Mouse (Mus musculus) heart, embryonic 13.5 days (tissue): ENCODE data around the gene Dusp1. TPM values are rescaled to one million over a fixed set of nuclear protein-coding genes. Genes with fewer than 3 reads are reported as not detected.

ENCODE experiments used
- ATAC-seq: fragments of 200-750 bp; cut with Nextera tagmentation; 2 replicates; pipeline ENCODE4 v1.8.0; 2017; ENCODE audit warnings: moderate TSS enrichment; ENCODE audit not compliant: insufficient number of reproducible peaks, low FRiP score, low TSS enrichment; ENCODE audit errors: extremely low read depth
- H3K27ac ChIP-seq: fragments of 300-500 bp; sonication (generic); replicated peaks from 2 replicates; pipeline ENCODE4 v1.5.1; 2015; ENCODE audit warnings: moderate library complexity, mild to moderate bottlenecking, inconsistent platforms
- H3K27me3 ChIP-seq: fragments of 300-500 bp; sonication (generic); replicated peaks from 2 replicates; pipeline ENCODE4 v1.6.1; 2015; ENCODE audit warnings: mild to moderate bottlenecking, inconsistent platforms
- H3K36me3 ChIP-seq: fragments of 300-500 bp; sonication (generic); 2 replicates; pipeline ENCODE4 v1.6.1; 2015; ENCODE audit warnings: mild to moderate bottlenecking, inconsistent platforms
- H3K4me1 ChIP-seq: fragments of 300-500 bp; sonication (generic); 2 replicates; pipeline ENCODE4 v1.6.1; 2015; ENCODE audit warnings: inconsistent platforms
- H3K4me2 ChIP-seq: fragments of 300-500 bp; sonication (generic); 2 replicates; pipeline ENCODE4 v1.6.1; 2015; ENCODE audit warnings: inconsistent platforms, mild to moderate bottlenecking, moderate library complexity
- H3K4me3 ChIP-seq: fragments of 300-500 bp; sonication (generic); 2 replicates; pipeline ENCODE4 v1.5.1; 2015; ENCODE audit warnings: moderate library complexity, mild to moderate bottlenecking, inconsistent platforms
- H3K9ac ChIP-seq: fragments of 300-500 bp; sonication (generic); 2 replicates; pipeline ENCODE4 v1.6.1; 2015; ENCODE audit warnings: inconsistent platforms, mild to moderate bottlenecking, moderate library complexity
- H3K9me3 ChIP-seq: fragments of 300-500 bp; sonication (generic); 2 replicates; pipeline ENCODE4 v1.6.1; 2016; ENCODE audit warnings: inconsistent platforms
- WGBS: fragments of 180-500 bp; shearing (Covaris S2); methylation state at CpG from one replicate; pipeline ENCODE4 v1.1.7; 2015; ENCODE audit warnings: mixed read lengths; 5-methylcytosine and 5-hydroxymethylcytosine counted together
- polyA plus RNA-seq: library from polyadenylated mRNA; unstranded; fragments of >200 nt; fragmentation: Nextera tagmentation; extraction: Ambion mirVana; gene quantifications from 2 replicates; pipeline ENCODE4 v1.2.1, GENCODE M21; 2015

The Dusp1 gene
- polyA plus RNA-seq, 1 experiment from 2014 or later: 32.8 TPM

DNA sequence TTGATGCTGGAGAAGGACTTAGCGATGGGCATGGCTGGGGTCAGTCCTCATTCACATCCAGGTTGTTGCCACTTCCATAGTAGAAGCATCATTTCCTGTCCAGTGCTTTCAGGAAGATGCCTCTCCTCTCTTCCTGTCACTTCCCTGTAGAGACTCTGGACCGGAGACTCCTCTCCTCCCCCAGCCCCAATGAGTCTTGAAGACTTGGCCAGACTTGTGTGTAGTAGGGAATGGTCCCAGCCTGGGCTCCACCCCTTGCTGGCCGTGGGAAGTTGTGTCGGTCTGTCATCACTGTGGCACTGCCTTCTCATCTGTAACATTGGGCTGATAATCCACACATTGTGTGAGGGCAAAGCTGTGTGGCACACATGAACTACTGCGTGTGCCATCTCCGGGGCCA lies 21.7 kb upstream of the Dusp1 start:
- no peaks in the 10 kb centered on the region for H3K9me3 ChIP-seq
- H3K4me3 ChIP-seq: no peak overlapping the region
- peaks cover 36% of the 10 kb centered on the region for H3K36me3 ChIP-seq
- H3K9ac ChIP-seq: peak overlapping the region; percentile 76; the same call in 1 of the 2 replicates
- H3K4me2 ChIP-seq: peak overlapping the region; percentile 64; the same call in 1 of the 2 replicates
- H3K27ac ChIP-seq: peak overlapping the region; percentile 98
- 55% methylated on average over 6 of the region's 6 CpGs for WGBS
- peaks cover 74% of the 10 kb centered on the region for H3K4me1 ChIP-seq
- no peaks in the 10 kb centered on the region for H3K27me3 ChIP-seq
- no peak for ATAC-seq

- Histone ChIP-seq H3K4me2 (no peak overlapping the region), H3K36me3 (peaks cover 36% of the 10 kb centered on the region), H3K9me3 (no peaks in the 10 kb centered on the region), H3K27ac (peak overlapping the region; percentile 98), H3K9ac (no peak overlapping the region), H3K4me1 (peaks cover 80% of the 10 kb centered on the region), H3K4me3 (no peak overlapping the region), H3K27me3 (no peaks in the 10 kb centered on the region)
- 92% methylated on average over 9 of the region's 9 CpGs for WGBS
- no peak for ATAC-seq
Measured at GRCm38 (mm10) chr17:26583056-26583455, 21.1 kb upstream of the Dusp1 start.

DNA sequence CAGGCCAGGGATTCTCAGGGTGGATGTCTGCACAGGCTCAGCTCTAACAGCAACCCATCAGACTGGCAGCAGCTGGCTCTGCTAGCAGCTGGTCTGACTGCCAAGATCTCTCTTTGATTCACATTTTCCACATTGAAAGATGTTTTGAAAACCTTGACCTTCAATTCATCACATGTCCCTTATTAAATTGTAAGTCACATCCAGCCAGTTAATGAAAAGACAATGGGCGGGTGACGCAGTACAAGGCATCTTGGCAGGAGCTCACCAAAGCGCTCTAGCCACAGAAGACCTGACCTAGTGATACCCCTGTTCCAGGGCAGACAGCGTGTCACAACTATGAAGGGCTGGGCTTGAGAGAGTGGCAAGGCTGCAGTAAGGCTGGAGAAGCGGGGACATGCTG lies 20.4 kb upstream of the Dusp1 start:
- ATAC-seq: no peak
- peaks cover 38% of the 10 kb centered on the region for H3K36me3 ChIP-seq
- no peaks in the 10 kb centered on the region for H3K27me3 ChIP-seq
- H3K4me1 ChIP-seq: peaks cover 80% of the 10 kb centered on the region
- WGBS: 82% methylated on average over 5 of the region's 5 CpGs
- 0 out of 2 replicates have a peak overlapping the region, but pooled peaks have one; percentile 37 for H3K9ac ChIP-seq
- peak overlapping the region; percentile 98 for H3K27ac ChIP-seq
- no peaks in the 10 kb centered on the region for H3K9me3 ChIP-seq
- no peak overlapping the region for H3K4me3 ChIP-seq
- no peak overlapping the region for H3K4me2 ChIP-seq

- Histone ChIP-seq H3K27ac (no peak overlapping the region), H3K9me3 (no peaks in the 10 kb centered on the region), H3K4me1 (peaks cover 94% of the 10 kb centered on the region), H3K4me2 (no peak overlapping the region), H3K9ac (no peak overlapping the region), H3K36me3 (peaks cover 30% of the 10 kb centered on the region), H3K4me3 (no peak overlapping the region), H3K27me3 (no peaks in the 10 kb centered on the region)
- 96% methylated on average over 3 of the region's 3 CpGs for WGBS
- ATAC-seq: no peak
Measured at GRCm38 (mm10) chr17:26580873-26581401, 19.0 kb upstream of the Dusp1 start.

DNA sequence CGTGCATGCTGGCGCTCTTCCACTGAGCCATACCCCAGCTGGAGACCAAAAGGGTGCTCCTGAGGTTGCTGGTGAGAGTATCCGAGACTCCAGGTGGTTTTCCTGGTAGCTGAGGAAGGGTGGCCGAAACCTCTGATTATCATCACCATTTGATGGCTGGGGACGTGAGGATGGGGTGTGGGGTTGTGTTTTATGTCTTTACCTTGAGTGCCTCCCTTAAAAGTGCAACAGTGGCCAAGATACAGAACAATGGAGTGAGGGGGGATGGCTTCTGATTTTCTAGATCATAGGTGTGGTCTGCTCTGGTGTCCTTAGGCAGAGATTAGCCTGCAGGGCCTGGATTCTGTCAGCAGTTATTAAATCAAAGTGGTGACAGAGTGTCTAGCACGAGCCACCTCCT lies 17.5 kb upstream of the Dusp1 start:
- Histone ChIP-seq H3K9me3 (no peaks in the 10 kb centered on the region), H3K9ac (peak overlapping the region; percentile 48; the same call in 1 of the 2 replicates), H3K4me1 (peaks cover 96% of the 10 kb centered on the region), H3K36me3 (peaks cover 43% of the 10 kb centered on the region), H3K4me3 (no peak overlapping the region), H3K4me2 (no peak overlapping the region), H3K27me3 (no peaks in the 10 kb centered on the region), H3K27ac (0 out of 2 replicates have a peak overlapping the region, but pooled peaks have one; percentile 24)
- WGBS: 57% methylated on average over 6 of the region's 6 CpGs
- ATAC-seq: no peak

DNA sequence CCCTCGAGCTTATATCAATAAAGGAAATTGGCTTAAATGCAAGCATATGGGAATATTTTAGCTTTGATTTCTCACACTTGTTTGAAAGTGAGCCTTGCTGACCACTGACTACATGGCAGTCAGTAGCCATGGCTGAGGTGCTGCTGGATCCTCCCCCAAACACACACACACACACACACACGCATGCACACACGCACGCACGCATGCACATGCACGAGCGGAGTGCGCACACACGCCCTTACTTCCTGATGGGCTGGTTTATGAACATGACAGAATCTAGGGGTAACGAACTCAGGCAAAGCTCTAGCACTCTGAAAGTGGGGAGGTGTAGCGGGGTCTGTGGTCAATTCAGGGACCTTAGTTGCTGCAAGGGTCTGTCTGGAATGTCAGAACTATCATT lies 16.8 kb upstream of the Dusp1 start:
- no peak overlapping the region for H3K27ac ChIP-seq
- no peaks in the 10 kb centered on the region for H3K27me3 ChIP-seq
- H3K36me3 ChIP-seq: peaks cover 43% of the 10 kb centered on the region
- ATAC-seq: no peak
- H3K4me3 ChIP-seq: no peak overlapping the region
- H3K9ac ChIP-seq: no peak overlapping the region
- 91% methylated on average over 11 of the region's 11 CpGs for WGBS
- H3K4me1 ChIP-seq: peaks cover 96% of the 10 kb centered on the region
- no peaks in the 10 kb centered on the region for H3K9me3 ChIP-seq
- no peak overlapping the region for H3K4me2 ChIP-seq

DNA sequence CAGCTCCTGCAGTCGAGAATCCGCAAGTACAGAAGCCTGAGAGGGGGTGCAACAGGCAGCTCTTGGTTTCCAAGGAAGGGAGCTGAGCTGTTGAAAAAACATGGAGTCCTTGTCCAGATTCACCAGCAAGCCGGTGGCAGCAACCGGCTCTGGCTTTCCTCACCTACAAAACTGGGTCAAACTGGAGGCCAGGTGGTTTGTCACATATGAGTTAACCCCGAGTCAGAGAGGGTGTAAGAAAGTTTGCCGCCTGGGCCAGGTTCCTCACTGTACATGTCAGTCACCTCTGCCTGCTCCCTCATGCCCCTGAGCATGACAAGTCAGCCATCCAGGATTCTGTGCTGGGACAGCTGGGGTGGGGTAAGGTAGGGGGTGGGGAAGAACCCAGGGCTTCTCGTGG lies 16.2 kb upstream of the Dusp1 start:
- peaks cover 96% of the 10 kb centered on the region for H3K4me1 ChIP-seq
- H3K9ac ChIP-seq: peak overlapping the region; percentile 16; the same call in 1 of the 2 replicates
- WGBS: 69% methylated on average over 7 of the region's 7 CpGs

GRCm38 (mm10) chr17:26577309-26577708 lies 15.4 kb upstream of the Dusp1 start:
- peaks cover 42% of the 10 kb centered on the region for H3K36me3 ChIP-seq
- peaks cover 91% of the 10 kb centered on the region for H3K4me1 ChIP-seq
- no peaks in the 10 kb centered on the region for H3K9me3 ChIP-seq
- ATAC-seq: no peak
- 42% methylated on average over 11 of the region's 11 CpGs for WGBS
- H3K4me2 ChIP-seq: no peak overlapping the region
- H3K27ac ChIP-seq: peak overlapping the region; percentile 30
- H3K9ac ChIP-seq: no peak overlapping the region
- no peaks in the 10 kb centered on the region for H3K27me3 ChIP-seq
- H3K4me3 ChIP-seq: no peak overlapping the region

More for the DNA sequence above, 16.2 kb upstream of the Dusp1 start:
- Histone ChIP-seq H3K27me3 (no peaks in the 10 kb centered on the region), H3K27ac (peak overlapping the region; percentile 9; the same call in 1 of the 2 replicates), H3K4me2 (no peak overlapping the region), H3K36me3 (peaks cover 41% of the 10 kb centered on the region), H3K4me3 (no peak overlapping the region), H3K9me3 (no peaks in the 10 kb centered on the region)
- no peak for ATAC-seq

DNA sequence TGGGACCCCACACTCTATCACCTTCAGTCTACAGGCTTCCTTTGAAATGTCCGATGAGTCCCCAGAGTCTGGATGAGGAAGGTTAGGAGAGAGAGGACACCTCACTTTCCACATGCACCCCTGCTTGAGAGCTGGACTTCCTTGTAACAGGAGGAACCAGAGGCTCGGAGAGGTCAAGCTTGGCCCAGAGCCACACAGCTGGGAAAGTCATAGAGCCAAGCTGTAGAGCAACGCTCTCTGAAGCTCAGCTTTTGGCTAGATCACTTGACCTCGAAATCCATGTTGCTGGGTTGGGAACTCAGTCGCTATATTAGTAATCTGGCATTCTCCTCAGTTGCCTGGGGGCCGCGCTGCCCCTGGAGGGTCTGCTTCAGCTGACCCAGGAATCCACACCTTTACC lies 14.9 kb upstream of the Dusp1 start:
- 48% methylated on average over 7 of the region's 7 CpGs for WGBS
- ATAC-seq: no peak
- peaks cover 88% of the 10 kb centered on the region for H3K4me1 ChIP-seq
- H3K36me3 ChIP-seq: peaks cover 45% of the 10 kb centered on the region
- no peak overlapping the region for H3K4me3 ChIP-seq
- H3K27ac ChIP-seq: peak overlapping the region; percentile 30
- no peaks in the 10 kb centered on the region for H3K9me3 ChIP-seq
- H3K9ac ChIP-seq: peak overlapping the region; percentile 34
- H3K4me2 ChIP-seq: no peak overlapping the region
- no peaks in the 10 kb centered on the region for H3K27me3 ChIP-seq

GRCm38 (mm10) chr17:26575786-26576690 lies 14.1 kb upstream of the Dusp1 start:
- H3K9me3 ChIP-seq: no peaks in the 10 kb centered on the region
- peak overlapping the region; percentile 34 for H3K9ac ChIP-seq
- no peak overlapping the region for H3K4me3 ChIP-seq
- H3K27ac ChIP-seq: 0 out of 2 replicates have a peak overlapping the region, but pooled peaks have one; percentile 4
- ATAC-seq: no peak
- H3K4me1 ChIP-seq: peaks cover 88% of the 10 kb centered on the region
- peaks cover 42% of the 10 kb centered on the region for H3K36me3 ChIP-seq
- no peak overlapping the region for H3K4me2 ChIP-seq
- H3K27me3 ChIP-seq: no peaks in the 10 kb centered on the region
- WGBS: 65% methylated on average over 12 of the region's 12 CpGs

DNA sequence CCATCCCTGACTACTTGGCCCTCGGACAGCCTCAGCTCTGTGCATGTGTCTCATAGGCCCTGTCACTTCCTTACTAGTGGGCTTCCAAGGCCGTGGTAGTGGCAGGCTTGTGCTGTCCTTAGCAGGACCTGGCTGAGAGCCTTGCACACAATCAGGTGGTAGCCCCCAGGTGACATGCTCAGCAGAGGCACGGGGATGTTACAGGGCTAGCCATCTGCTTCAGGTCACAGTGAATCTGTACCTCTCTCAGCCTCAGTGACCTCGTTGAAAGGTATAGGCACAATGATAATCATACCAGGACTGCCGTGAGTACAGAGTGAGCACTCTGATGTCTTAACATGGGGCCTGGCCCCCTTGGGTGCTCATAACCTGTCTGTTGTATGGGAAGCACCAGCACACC lies 12.8 kb upstream of the Dusp1 start:
- H3K36me3 ChIP-seq: peaks cover 50% of the 10 kb centered on the region
- H3K4me2 ChIP-seq: no peak overlapping the region
- no peaks in the 10 kb centered on the region for H3K27me3 ChIP-seq
- H3K27ac ChIP-seq: peak overlapping the region; percentile 61; the same call in 1 of the 2 replicates
- no peak for ATAC-seq
- no peak overlapping the region for H3K4me3 ChIP-seq
- H3K9me3 ChIP-seq: no peaks in the 10 kb centered on the region
- peaks cover 89% of the 10 kb centered on the region for H3K4me1 ChIP-seq
- no peak overlapping the region for H3K9ac ChIP-seq
- WGBS: 75% methylated on average over 5 of the region's 5 CpGs
